Mouse (Mus musculus) heart, postnatal 25 days (tissue): ENCODE data around the gene Mtx1. TPM values are rescaled to one million over a fixed set of nuclear protein-coding genes. Genes with fewer than 3 reads are reported as not detected.

Source experiments
- DNase-seq: peaks from one replicate; pipeline ENCODE4 v3.0.0; 2022; ENCODE audit warnings: low spot score
- intact Hi-C: fragments of 180-260 bp; cut with DNase I; formaldehyde crosslinking; loops from one replicate; pipeline ENCODE4 v1.15.1; 2025
- total RNA-seq, 2 experiments: library from RNA; stranded (reverse); gene quantifications; 2 replicates each; pipeline ENCODE4 v1.2.3; 2021

Mtx1 gene
- total RNA-seq, 2 experiments from 2014 or later, result 62.3 to 62.6 TPM

DNA sequence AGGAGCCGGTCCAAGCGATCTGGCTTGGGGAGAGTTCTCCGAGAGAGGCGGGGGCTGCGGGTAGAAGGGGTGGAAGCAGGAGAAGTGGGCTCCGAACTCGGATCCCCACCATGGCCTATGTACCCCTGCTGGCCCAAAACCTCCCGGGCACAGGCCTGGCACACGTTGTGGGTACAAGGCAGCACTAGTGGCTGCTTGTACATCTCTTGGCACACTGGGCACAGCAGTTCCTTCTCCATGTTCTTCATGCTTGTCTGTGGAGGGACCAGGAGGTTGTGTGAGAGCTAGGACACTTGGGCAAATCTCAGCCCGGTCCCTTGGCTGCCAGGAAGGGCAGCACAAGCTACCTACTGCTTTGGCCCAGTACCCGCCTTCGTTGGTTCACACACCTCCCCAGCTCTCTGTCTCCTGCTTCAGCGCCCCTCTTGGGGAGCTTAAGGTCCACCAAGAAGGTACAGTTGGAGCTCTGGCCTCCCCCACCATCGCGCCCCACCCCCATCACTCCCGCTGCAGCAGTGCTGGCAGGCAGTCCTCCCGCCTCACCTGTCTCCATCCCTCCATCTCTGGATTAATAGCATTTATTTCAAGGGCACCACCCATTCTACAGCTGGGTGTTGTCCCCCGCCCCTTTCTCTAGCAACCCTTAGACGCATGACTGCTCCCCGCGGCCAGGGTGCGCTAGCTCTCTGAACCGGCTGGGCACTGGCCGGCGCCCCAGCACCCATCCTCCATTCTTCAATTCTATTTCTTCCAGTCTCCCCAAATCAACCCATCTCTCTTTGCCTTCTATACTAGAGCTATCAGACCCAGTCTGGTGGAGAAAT, 17.5 kb upstream of the Mtx1 start:
- intact Hi-C loops, result no loop called here
- no peak for DNase-seq

DNA sequence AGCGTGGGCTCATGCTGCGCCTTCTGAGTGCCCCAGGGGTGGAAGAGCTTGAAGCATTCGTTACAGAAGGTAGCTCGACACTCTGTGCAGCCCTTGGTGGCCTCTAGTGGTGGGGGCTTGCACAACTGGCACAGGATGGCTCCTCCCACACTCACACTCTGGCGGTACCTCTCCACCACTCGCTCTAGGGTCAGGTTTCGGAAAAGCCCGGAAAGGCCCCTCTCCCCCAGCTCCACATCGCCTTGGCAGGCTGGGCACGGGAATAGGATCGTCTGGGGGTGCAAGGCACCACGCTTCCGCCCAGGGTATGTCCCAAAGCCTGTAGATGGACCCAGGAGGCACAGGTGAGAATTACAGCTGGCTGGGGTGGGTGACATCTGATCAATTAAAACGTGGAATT, 16.7 kb upstream of the Mtx1 start:
- no peak for DNase-seq
- intact Hi-C loops, result no loop called here

DNA sequence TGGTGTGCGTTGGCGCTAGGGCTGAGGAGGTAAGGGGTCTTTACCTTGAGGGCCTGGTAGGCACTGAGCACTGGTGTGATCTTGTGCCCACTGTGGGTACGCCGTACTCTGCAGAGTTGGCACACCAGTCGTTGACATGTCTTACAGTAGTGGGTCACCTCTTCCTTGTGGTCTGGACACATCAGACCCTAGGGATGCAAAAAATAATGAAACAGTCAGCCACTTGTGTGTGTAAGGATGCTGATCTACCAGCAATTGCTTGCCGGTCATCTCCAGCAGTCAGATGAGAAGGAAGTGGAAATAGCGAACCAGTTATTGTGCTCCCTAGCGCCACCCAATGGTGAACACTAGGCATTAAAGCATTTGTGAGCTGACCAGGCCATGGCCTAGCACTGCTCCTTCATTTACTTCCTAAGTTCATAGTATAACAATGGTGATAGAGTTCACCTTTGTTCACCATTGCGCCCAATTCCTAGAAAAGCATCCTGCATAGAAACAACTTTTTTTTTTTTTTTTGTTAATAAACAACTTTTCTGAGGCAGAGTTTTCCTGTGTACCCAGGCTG, 15.5 kb upstream of the Mtx1 start:
- no peak for DNase-seq
- intact Hi-C loops, result no loop called here

DNA sequence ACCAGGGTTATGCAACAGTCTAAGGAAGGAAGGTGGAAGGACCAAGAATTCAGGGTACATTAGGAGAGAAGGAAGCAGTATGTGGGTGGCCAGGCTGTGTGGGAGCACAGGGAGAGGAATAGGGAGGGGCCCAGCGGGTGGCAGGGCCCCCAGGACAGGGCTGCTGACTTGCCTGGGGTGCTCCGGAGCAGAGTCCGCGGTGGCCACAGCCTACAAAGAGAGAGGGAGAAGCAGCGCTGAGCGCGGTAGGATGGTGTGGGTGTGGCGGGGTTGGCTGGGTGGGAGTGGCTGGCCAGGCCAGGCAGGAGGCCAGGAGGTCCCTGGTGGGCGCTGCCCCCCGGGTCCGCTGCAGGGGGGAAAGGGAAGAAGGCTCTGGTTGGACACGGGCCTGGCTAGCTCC, 11.6 kb upstream of the Mtx1 start:
- intact Hi-C loops, result no loop called here

DNA sequence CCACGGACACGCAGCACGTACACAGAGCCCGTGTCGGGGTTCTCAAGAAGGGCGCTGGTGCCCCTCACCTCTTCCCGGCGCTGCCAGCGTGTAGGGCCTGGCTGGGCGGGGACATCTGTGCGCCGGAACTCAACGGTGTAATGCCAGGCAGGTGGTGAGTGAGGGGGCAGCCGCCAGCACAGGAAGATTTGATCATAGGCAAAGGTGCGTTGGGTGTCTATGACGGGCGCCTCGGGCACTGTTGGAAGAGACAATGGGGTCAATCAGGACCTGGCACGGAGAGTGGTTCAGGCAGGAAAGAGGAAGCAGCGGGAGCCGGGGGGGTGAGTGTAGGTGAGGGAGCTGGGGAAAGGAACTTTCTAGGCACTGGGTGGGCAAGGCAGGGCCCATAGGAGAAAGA, 10.8 kb upstream of the Mtx1 start:
- intact Hi-C loops, result no loop called here
- DNase-seq, result no peak

More for the DNA sequence above, 11.6 kb upstream of the Mtx1 start:
- no peak for DNase-seq

DNA sequence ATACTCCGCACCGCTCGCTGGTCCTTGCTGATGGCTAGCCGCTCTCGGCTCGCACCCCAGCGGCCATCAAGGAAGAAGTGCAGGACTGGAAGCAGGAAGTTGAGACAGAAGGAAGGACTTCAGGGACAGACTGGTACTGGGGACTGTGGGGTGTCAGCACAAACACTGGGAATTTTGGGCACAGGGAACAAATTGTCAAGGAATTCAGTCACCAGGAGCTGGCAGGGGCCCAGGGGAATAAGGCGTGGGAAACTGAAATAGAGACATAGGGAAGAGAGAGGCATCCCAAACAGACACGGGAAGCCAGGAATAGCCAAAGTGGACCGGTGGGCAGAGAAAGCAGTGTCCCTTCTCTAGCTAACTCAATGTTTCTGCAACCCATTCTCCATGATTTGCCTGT, 9.6 kb upstream of the Mtx1 start:
- no peak for DNase-seq
- intact Hi-C loops, result no loop called here

DNA sequence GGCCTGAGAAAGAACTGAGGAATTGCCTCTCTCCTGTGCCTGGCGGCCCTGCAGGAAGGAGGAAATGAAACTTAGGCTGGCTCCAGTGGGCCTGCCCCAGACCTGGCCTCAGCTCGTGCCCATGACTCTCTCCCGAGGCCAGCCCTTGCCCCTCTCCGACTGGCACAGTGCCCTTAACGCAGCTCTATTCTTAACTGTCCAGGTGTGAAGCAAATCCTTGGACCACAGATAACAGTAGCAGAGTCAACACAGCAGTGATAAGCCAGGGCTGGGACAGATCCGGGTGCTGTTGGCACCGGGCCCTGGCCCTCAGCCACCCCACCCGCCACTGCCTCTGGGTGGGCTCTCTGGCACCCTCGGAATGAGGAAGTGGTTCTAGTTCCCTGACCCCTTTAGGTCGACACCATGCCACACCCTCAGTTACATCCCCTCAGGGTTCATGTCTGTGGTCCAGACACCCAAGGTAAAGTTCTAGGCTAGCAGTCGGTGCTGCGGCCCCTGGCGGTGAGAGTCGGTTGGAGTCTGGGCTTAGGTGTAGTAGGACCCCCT, 6.7 kb upstream of the Mtx1 start:
- no peak for DNase-seq
- intact Hi-C loops, result no loop called here

DNA sequence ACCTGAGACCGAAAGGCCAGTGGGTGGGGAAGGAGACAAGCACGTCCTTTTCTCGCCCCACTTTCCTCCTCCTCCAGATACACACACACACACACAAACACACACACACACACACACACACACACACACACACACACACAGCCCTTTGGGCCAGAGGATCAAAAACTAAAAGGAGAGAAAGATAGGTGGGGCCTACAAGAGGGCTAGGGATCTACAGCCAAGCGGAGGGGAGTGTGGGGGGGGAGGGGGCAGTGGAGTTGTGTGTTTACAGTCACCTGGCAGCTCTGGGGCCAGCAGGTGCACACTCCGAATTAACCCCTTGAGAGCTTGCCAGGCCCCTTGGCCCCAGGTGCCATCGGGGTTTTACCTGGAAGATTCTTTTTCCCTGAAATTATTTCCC, 5.7 kb upstream of the Mtx1 start:
- intact Hi-C loops, result no loop called here
- no peak for DNase-seq

DNA sequence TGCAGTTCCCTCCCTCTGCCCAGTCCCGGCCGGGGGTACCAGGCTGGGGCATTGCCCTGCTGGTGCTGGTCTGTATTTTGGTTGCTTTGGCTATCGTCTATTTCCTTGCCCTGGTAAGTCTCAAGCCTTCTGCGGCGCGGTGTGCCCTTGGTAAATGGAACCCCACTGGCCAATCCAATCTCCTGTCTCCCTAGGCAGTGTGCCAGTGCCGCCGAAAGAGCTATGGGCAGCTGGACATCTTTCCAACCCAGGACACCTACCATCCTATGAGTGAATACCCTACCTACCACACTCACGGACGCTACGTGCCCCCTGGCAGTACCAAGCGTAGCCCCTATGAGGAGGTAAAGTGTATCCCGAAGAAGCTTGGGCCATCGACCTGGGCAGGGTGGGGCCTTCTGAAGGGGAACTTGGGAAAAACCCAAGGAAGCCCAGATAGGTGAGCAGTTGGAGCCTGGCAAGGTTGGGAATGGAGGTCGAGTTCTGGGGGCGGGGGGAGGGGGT, 4.9 kb upstream of the Mtx1 start:
- intact Hi-C loops, result no loop called here
- no peak for DNase-seq

DNA sequence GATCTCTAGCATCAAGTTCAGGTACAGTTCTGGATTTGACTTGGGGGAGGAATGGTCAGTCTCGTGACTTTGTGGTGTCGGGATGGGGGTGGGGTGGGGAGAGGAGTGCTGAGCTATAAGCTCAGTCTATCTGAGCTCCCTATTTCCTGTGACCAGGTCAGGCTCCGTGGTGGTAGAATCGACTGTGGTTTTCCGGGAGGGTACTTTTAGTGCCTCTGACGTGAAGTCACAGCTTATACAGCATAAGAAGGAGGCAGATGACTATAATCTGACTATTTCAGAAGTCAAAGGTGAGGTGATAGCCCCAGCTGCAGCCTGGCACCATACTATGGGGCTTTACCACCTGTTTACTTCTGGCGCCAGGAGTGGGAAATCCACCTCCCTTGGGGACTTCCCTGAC, 4.5 kb upstream of the Mtx1 start:
- no peak for DNase-seq
- intact Hi-C loops, result no loop called here

DNA sequence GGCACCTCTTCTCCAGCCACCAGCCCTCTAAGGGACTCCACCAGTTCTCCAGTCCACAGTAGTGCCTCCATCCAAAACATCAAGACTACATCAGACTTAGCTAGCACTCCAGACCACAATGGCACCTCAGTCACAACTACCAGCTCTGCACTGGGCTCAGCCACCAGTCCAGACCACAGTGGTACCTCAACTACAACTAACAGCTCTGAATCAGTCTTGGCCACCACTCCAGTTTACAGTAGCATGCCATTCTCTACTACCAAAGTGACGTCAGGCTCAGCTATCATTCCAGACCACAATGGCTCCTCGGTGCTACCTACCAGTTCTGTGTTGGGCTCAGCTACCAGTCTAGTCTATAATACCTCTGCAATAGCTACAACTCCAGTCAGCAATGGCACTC, 3.7 kb upstream of the Mtx1 start:
- DNase-seq, result no peak
- intact Hi-C loops, result no loop called here

DNA sequence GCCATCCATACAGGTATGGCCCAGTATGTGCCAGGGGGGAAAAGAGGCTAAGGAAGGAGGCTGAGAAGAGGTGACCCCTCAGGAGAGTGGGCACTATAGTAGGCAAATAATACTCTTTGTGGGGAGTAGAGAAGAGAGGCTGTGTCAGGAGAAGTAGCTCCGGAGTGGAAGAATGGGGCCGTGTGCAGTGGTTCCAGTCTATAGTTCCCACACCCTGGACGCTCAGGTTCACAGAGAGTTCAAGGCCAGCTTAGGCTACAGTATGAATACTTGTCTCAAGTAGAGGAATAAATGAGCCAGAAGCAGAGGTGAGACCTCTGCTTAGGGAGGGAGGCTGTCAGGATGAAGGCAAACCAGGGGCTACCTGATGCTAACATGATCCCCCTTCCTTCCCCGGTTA, 2.4 kb upstream of the Mtx1 start:
- intact Hi-C loops, result no loop called here
- no peak for DNase-seq

DNA sequence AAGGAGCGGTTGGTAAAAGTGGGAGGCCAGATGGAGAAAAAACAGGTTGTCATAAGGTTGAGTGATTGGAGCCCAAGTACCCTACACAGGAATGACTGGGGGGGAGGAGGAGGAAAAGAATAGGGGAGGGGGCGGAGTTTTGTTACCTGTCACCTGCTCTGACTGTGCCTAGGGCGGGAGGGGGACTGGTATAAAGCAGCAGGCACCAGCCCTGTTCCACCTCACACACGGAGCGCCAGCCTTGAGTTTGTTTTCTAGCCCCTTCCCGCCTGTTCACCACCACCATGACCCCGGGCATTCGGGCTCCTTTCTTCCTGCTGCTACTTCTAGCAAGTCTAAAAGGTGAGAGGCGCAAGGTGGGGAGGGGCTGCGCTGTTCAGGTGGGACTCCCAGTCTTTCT, 1.9 kb upstream of the Mtx1 start, which contains the start of gene Muc1:
TSS of gene Muc1 (plus strand) at position 222 of the 400 bp plus-strand sequence.
- no peak for DNase-seq
- intact Hi-C loops, result no loop called here

DNA sequence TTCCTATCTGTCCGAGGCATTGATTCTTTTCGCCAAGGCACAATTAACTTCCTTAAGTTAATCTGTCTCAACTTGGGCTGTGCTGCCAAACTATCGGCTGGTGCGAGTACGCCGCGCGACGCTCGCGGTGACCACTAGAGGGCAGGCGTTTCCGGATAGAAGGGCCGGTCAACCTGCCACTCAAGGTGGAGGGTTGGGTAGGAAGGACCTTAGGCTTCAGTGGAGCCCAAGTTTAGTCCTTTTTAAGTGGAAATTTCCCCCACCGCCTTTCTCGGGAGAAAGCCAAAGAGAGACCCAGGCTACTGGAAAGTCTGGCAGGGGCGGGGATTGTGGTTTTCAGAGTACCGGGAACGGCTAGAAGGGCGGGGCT, 1.3 kb upstream of the Mtx1 start:
- intact Hi-C loops, result no loop called here
- DNase-seq, result peak; percentile 76

DNA sequence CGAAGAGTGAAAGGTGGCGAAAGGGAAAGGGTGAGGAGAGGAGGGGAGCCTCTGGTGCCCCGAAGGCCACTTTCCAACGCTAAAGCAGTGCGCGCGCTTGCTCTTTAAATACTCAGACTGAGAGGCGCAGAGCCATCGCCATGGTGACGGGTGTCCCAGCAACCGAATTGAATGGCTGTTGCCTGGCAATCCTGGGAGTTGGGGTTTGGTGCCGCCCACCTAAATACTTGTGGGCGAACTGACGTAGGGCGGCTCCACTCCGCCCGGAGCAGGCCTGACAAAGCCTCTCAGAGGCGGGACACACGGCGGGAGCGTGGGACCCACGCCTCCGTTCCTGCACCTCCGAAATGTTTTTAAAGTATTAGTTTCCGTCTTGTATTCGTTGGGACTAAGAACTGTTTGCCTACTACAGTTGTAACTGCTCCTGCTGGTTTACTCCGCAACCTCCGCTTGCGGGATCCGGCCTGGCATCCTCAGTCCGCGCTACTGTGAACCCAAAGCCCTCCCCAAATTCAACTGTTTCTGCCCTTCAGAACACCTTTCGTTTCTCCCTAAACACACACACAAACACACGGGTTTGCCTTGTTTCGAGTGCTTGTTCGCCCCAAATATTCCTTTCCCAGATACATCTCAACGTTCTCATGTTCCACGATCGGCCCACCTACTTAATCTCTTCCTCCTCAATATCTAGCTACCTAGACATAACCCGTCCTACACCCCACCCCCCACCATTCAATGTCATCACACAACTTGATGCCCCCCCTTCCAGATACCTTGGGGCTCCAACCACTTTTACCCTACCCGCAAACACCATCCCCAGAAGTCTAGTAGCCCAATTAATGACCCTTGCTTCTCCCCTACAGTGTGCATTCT, 655 bp upstream of the Mtx1 start:
- intact Hi-C loops, result no loop called here
- DNase-seq, result peak; percentile 79

DNA sequence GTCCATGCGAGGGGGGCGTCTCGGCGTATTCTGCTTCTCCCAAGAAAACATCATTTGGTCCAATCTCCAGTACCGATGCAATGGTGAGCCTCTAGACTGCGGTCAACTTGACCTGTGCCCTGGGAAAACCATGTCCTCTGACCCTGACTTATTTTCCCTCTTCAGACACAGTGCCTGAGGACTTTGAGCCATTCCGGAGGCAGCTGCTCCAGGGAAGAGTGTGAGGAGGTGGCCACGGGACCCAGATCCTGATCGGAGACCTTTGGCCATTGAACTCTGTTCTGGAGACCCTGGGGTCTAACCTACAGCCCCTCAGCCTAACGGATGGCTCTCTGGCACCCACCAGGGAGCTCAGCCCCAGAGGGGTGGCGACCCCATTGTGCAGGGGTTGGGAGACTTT, 527 bp downstream of the Mtx1 start:
- intact Hi-C loops, result no loop called here
- DNase-seq, result no peak

DNA sequence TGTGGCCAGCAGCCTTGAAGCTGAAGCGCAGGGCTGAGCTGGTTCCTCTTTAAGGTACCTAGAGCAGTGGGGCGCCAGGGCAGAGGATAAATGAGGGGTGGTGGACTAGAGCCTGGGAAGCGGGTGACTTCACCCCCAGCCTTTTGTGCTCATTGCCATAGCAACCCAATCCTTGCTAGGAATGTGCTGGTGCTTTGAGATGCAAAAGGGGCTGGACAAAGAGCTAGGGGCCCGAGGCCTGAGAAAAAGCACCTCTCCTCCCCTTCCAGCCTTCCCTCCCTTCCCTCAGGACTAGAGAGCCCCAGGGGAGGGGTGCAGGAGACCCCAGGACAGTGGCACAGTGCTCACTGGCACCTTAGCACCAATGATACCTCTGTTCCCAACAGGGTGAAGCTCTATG, 970 bp downstream of the Mtx1 start:
- intact Hi-C loops, result no loop called here
- DNase-seq, result no peak

DNA sequence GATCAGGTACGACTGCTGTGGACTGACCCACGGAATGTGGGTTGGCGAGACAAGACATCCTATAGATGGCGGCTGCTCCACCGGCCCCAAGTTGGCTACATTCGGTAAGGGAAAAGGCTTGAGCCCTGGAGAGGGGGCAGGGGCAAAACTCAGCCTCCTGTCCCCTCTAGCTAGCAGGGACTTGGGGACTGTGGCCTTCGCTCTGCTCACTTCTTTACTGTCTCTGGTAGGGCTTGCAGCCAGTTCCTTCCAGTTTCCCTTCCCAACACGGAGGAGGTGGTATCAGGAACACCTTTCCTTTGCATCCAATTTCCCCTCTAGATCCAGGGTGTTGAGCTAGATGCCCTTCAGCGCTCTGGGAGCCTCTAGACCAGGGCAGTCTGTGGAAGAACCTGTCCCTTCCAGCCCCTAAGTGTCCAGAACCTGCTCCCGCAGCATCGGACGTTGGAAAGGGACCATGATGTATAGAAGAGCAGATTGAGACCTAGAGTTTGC, 1.5 kb downstream of the Mtx1 start:
- DNase-seq, result no peak
- intact Hi-C loops, result no loop called here

DNA sequence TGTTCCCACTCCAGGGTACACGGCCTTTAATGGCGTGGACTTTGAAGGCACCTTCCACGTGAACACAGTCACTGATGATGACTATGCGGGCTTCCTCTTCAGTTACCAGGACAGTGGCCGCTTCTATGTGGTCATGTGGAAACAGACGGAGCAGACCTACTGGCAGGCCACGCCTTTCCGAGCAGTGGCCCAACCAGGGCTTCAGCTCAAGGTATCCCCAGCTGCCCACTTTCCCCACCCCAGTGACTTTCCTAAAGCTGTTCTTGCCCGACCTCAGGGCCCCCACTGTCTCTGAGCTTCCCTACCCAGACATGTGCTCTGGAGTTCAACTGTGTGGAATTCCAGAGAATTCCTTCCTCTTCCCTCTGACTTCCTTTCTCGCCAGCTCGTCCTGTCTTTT, 2.1 kb downstream of the Mtx1 start:
- intact Hi-C loops, result no loop called here
- DNase-seq, result no peak

DNA sequence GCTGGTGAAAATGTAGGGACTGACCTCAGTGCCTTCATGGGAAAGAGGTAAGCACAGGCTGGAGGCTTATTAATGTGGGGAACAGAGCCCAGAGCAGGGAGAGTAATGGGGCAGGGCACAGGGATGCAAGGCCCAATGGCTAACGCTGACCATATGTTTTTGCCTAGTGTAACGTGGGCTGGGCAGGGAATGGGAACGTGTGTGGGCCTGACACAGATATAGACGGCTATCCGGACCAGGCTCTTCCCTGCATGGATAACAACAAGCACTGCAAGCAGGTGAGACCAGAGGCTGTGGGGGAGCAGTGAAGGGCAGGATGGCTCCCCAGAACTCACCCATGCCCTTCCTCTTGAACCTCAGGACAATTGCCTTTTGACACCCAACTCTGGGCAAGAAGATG, 5.7 kb downstream of the Mtx1 start:
- intact Hi-C loops, result no loop called here
- no peak for DNase-seq
